Mouse (Mus musculus) cortical plate, adult 2 months (tissue): ENCODE results near the gene Fars2. TPM values are rescaled to one million over a fixed set of nuclear protein-coding genes. Genes with fewer than 3 reads are reported as not detected.
A peak's percentile ranks its signal among the peaks of the same experiment; 100 is the strongest.

Experiments used
- H3K27ac ChIP-seq: fragments of 200-500 bp; 2 replicates; pipeline ENCODE4 v1.5.1; 2012; ENCODE audit warnings: low read length, control low read depth, inconsistent platforms; ENCODE audit not compliant: insufficient read depth
- H3K4me1 ChIP-seq: fragments of 200-500 bp; 2 replicates; pipeline ENCODE4 v1.6.1; 2011; ENCODE audit warnings: low read length; ENCODE audit not compliant: control insufficient read depth, insufficient read depth
- H3K4me3 ChIP-seq: fragments of 200-500 bp; 2 replicates; pipeline ENCODE4 v1.5.1; 2011; ENCODE audit warnings: mild to moderate bottlenecking, low read length, control low read depth; ENCODE audit not compliant: insufficient read depth
- CTCF ChIP-seq: fragments of 200-500 bp; IDR thresholded peaks from 2 replicates; pipeline ENCODE4 v1.5.1; 2011; ENCODE audit warnings: mild to moderate bottlenecking, control low read depth, low read length; ENCODE audit not compliant: insufficient read depth; ENCODE audit errors: extremely low read depth
- POLR2A ChIP-seq: fragments of 200-500 bp; IDR thresholded peaks from 2 replicates; pipeline ENCODE4 v1.6.1; 2011; ENCODE audit warnings: mild to moderate bottlenecking, low read length, control low read depth; ENCODE audit not compliant: insufficient read depth; ENCODE audit errors: extremely low read depth
- polyA plus RNA-seq: library from polyadenylated mRNA; depleted of rRNA; stranded (reverse); fragments of >200 nt; gene quantifications from 2 replicates; pipeline ENCODE4 v1.2.3, GENCODE M21; 2012; rRNA removed

Gene Fars2
- polyA plus RNA-seq = 33.1 and 40.0 TPM in 2 replicates

DNA sequence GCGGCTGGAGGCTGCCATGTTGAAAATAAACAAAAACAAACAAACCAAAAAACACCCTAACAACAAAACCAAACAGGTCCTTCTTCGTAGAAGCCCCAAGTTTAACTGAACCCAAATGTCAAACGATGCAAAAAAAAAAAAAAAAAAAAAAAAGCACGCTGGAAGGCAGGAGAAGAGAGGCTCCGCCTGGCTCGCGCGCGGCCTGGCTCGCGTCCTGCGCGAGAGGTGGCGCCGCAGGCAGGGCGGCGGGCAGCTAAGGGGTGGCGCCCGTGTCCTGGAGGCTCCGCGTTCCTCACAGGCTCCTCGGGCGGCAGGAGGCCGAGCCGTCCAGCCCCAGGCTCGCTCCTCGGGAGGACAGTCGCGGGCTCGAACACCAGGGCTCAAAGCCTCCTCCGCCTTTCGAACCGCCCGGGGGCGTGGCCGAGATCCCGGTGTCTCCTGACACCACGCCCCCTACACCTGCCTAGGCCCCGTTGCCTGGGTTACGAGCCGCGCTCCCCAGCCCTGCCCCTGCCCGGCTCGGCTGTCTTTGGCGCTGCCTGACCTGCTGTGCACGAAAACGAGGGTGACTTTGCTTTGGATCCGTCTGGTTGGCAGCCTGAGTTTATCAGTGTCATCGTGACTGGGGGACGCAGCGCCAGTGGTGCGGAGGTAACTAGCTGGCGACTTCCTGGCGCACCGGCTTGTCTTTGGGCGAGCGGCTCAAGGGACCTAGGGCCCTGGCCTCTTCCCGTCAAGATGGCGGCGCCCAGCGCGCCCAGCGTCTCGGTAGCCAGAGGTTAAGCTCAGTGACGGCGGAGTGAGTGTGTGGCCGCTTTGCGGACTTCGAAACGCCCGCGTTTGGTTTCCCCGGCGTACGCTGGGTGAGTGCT lies at the start of gene Fars2, which contains the start of gene Lyrm4:
Gene Fars2 (plus strand): TSS at position 270 of the 872 bp plus-strand sequence.
Gene Lyrm4 (minus strand): TSS at position 384 of the 872 bp plus-strand sequence.
- Histone ChIP-seq H3K4me1 (peaks cover 3% of the 10 kb centered on the region), H3K27ac (peak within 1 kb of the TSS; percentile 78), H3K4me3 (peak within 1 kb of the TSS; percentile 71)
- TF ChIP-seq CTCF = no peak
- TF ChIP-seq POLR2A = peak; percentile 61; the same call in 1 of the 2 replicates

DNA sequence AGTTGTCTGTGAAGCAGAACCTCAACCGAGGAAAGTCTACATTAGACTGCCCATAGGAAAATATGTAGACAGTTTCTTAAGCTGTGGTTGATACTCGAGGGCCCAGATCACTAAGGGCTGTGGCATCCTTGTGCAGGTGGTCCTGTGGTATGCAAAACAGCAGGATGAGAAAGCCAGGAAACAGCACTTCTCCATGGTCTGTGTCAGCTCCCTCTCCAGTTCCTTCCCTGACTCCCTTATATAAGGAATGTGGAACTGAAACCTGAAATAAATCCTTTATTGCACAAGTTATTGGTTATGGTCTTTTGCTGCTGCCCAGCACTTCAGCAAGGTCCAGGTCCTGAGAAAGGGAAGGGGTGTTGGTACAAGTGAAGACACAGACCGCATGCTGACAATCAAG lies 42.7 kb upstream of the Fars2 start:
- H3K4me3 ChIP-seq = no peak overlapping the region
- TF ChIP-seq CTCF (no peak), POLR2A (no peak)
- no peak overlapping the region for H3K27ac ChIP-seq
- H3K4me1 ChIP-seq = 0 out of 2 replicates have a peak, but pooled peaks cover 3% of the 10 kb centered on the region

DNA sequence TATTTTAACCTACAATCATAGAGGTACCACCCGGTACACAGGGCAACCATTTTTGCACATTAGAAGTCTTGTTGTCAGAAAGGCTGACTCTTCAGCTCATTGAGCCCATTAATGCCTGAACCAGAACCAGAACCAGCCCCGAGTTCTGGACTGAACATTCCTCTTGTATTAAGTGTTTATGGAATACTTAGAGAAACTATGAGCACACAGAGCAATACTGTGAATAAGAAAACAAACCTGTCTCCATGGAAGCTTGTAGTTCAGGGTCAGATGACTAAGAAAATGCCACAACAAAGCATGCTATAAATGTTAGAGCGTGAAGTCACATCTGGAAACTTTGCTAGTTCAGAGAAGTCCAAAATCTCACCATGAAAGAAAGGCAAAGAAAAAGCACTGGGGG lies 35.6 kb upstream of the Fars2 start:
- H3K4me3 ChIP-seq = no peak overlapping the region
- TF ChIP-seq CTCF = no peak
- TF ChIP-seq POLR2A = no peak
- H3K27ac ChIP-seq = no peak overlapping the region
- peaks cover 5% of the 10 kb centered on the region; the same call in 1 of the 2 replicates for H3K4me1 ChIP-seq

DNA sequence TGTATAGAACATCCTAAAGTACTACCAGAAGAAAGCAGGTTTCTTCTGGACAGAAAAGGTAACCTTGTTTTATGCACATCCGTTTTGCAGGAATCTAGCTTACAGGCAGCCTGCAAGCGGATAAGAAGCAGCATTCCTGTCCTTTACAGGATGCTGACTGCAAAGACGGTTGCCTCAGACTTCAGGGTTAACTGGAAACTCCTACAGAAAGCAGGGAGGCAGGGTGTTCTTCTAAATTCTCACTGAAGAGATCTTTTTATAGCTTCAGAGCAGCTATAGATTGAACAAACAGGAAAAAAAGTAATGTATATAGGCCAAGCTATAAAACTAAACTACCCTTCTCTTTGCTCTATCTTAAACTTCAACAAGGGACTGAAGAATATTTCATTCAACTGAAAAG lies 32.5 kb upstream of the Fars2 start:
- Histone ChIP-seq H3K27ac (no peak overlapping the region), H3K4me3 (no peak overlapping the region), H3K4me1 (peaks cover 6% of the 10 kb centered on the region; the same call in 1 of the 2 replicates)
- TF ChIP-seq POLR2A (no peak), CTCF (no peak)

DNA sequence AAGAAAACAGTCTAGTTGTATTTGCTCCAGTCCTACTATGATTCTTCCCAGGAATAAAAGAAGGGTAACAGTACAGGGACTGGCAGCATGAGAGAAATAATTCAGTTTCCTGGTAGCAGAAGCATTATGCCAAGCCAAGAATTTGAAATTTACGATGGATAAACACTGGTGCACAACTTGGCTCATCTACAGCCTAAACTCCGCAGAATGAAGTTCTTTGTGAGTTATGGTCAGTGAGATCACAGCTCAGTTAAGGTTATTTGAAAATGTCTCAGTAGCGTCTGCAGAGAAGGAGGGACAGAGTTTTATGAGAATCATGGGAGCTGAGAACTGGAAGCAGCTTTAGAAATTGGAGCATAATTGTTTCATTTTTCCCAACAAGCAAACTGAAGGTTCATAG lies 31.2 kb upstream of the Fars2 start:
- Histone ChIP-seq H3K4me1 (peaks cover 6% of the 10 kb centered on the region; the same call in 1 of the 2 replicates), H3K4me3 (no peak overlapping the region), H3K27ac (no peak overlapping the region)
- TF ChIP-seq CTCF = no peak
- TF ChIP-seq POLR2A = no peak

DNA sequence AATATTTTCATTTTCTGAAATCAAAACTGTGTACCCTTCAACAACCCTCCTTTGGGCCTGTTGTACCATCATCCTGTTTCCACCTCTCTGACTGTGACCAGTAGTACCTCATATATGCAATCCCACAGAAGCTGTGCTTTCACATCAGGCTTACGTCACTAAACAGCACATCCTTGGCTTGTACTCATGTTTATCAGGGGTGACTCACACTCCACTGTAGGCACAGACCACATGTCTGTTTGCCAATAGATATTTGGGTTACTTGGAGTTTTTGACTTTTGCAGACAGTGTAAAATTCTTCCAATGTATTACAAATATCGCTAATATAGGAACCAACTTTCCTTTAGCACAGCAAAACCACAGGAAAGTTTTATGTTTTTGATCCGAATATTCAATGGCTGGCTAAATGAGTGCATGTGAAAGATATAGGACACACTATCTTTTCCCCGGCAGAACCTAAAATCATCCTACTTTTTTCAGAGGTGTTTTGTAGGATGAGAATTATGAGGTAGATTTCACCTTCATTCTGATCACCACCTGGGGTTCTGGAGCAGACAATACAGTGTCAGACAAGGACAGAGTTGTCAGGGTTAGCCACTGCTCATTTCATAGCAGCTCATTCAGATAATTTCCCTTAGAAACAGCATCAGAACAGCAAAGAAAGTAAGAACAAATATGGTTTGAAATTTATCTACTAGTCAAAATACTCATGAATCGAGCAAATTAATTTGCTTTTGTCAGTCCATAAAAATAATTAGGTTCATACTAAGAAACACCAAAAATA lies 30.4 kb upstream of the Fars2 start:
- TF ChIP-seq POLR2A (no peak), CTCF (no peak)
- no peak overlapping the region for H3K4me3 ChIP-seq
- H3K4me1 ChIP-seq = peaks cover 6% of the 10 kb centered on the region; the same call in 1 of the 2 replicates
- H3K27ac ChIP-seq = no peak overlapping the region

DNA sequence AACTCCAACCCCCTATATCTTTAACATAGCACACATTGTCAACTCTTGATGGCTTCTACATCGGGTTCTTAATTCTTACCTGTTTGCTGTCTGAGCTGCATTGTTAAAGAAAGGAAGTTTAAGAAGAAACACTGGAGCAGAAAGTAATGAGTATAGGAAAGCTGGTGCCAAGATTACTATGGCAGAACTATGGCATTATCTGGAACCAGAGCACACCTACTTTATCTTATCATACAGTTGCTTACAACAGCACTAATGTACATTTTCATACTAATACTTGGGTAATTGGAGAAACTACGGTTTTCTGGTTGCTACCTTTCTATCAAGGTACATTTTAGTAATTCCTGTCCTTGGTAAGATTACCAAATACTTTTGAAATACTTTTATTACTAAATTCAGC lies 29.8 kb upstream of the Fars2 start:
- TF ChIP-seq CTCF (no peak), POLR2A (no peak)
- H3K27ac ChIP-seq = no peak overlapping the region
- H3K4me1 ChIP-seq = peaks cover 6% of the 10 kb centered on the region; the same call in 1 of the 2 replicates
- H3K4me3 ChIP-seq = no peak overlapping the region

DNA sequence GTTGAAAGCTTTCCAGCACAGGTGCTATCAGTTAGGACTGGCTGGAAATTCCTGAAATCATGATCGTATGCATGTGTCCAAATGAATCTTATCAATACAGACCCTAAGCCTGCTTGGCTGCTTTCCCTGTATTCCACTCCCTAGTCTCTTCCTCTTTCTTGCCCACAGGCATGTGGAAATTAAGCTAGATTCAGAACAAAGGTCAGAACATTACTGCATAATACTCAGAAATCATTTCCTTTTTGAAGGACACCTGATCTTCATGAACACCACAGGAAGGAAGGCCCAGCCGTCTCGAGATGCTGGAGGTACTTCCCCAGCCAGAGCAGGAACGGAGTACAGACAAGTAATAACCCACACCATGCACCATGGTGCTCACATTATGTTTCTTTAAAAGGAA lies 29.0 kb upstream of the Fars2 start:
- Histone ChIP-seq H3K4me3 (no peak overlapping the region), H3K27ac (no peak overlapping the region), H3K4me1 (peaks cover 6% of the 10 kb centered on the region; the same call in 1 of the 2 replicates)
- no peak for TF ChIP-seq CTCF
- no peak for TF ChIP-seq POLR2A

DNA sequence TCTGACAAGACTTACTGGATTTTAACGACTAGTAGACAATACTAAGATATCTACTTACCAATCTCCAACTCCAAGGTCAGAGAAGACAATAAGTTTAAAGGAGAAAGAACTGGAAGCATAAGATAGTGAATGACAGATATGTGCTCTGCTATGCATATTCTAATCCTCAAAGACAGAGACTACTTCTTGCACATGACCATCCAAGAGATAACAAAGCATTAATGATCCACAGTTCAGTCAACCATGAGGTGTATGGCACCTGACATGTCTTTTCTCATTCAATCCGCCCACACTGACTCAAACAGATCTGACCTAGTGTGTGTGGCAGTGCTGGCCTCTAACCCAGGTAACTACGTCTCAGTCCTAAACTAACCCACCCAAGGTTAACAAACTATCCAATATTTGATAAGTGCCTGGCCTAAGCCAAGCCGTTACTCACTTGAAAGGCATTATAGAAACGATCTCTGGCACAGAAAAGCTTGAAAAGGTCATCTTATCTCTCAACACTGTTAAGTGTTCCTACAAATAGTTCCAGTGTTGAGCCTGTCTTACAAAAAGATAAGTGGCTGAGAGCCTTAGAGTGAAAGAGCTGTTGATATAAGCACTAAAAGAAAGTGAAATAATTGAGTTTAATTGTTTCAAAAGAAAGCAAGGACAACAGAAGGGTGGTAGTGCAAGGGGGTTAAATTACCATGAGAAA lies 20.4 kb upstream of the Fars2 start:
- H3K4me1 ChIP-seq = no peaks in the 10 kb centered on the region
- H3K27ac ChIP-seq = no peak overlapping the region
- H3K4me3 ChIP-seq = no peak overlapping the region
- TF ChIP-seq POLR2A = no peak
- no peak for TF ChIP-seq CTCF
